Mouse (Mus musculus): ENCODE results near the gene Apba3. TPM values are rescaled to one million over a fixed set of nuclear protein-coding genes. Genes with fewer than 3 reads are reported as not detected.
"Not testable (repeated sequence)": the region's sequence is repeated elsewhere in the genome, so short reads cannot be mapped to it uniquely, and the experiment has no call there.

Apba3 gene
- 100 to 1,000 TPM in 1 of 2 experiments, 10 to 100 TPM in 1; 85.9 to 110 TPM for total RNA-seq (2021)
- long read RNA-seq, experiment 1, transcript Apba3-201 (11 exons, 2,106 nt): major isoform, 47 of 83 reads
- long read RNA-seq, experiment 1, partial matches to known transcripts: 10 of 83 reads
- long read RNA-seq, experiment 1, other reads (novel, unspliced or antisense): 24 of 83 reads
- long read RNA-seq, experiment 2, transcript Apba3-201 (11 exons, 2,106 nt): major isoform, 20 of 38 reads
- long read RNA-seq, experiment 2, partial matches to known transcripts: 7 of 38 reads
- long read RNA-seq, experiment 2, other reads (novel, unspliced or antisense): 11 of 38 reads

GRCm38 (mm10) chr10:81266211-81267105, at the start of gene Apba3, which contains the start of gene Mrpl54:
TSS of gene Apba3 (plus strand) at chr10:81266960.
TSS of gene Mrpl54 (minus strand) at chr10:81266934.
- peak; percentile 98 for DNase-seq

GRCm38 (mm10) chr10:81217267-81217666, 49.5 kb upstream of the Apba3 start:
- DNase-seq: peak in 1 of 2 experiments; percentile 57

GRCm38 (mm10) chr10:81217964-81218363, 48.8 kb upstream of the Apba3 start:
- peak; percentile 61 to 87 for DNase-seq

GRCm38 (mm10) chr10:81221402-81222015, 45.3 kb upstream of the Apba3 start:
- DNase-seq: no peak

- not testable (repeated sequence) for DNase-seq
Observed at GRCm38 (mm10) chr10:81223731-81224130, 43.0 kb upstream of the Apba3 start.

- DNase-seq: no peak
Observed at GRCm38 (mm10) chr10:81229735-81230437, 36.9 kb upstream of the Apba3 start.

- no peak for DNase-seq
Observed at GRCm38 (mm10) chr10:81230438-81231332, 36.1 kb upstream of the Apba3 start, which contains the start of gene Atcay. TSS of gene Atcay (minus strand) at chr10:81230833.

GRCm38 (mm10) chr10:81231436-81231835, 35.3 kb upstream of the Apba3 start:
- no peak for DNase-seq

GRCm38 (mm10) chr10:81232580-81233225, 34.1 kb upstream of the Apba3 start, which contains the start of gene Zfr2:
TSS of gene Zfr2 (plus strand) at chr10:81233155.
- DNase-seq: peak; percentile 84 to 86

- DNase-seq: peak in 1 of 2 experiments; percentile 17
Observed at GRCm38 (mm10) chr10:81233226-81233585, 33.6 kb upstream of the Apba3 start.

- no peak for DNase-seq
Observed at GRCm38 (mm10) chr10:81234206-81234605, 32.6 kb upstream of the Apba3 start.

GRCm38 (mm10) chr10:81236471-81237268, 30.1 kb upstream of the Apba3 start:
- DNase-seq: no peak

- DNase-seq: no peak
Observed at GRCm38 (mm10) chr10:81238618-81239017, 28.1 kb upstream of the Apba3 start.

- DNase-seq: peak in 1 of 2 experiments; percentile 55
Observed at GRCm38 (mm10) chr10:81240876-81241275, 25.9 kb upstream of the Apba3 start.

GRCm38 (mm10) chr10:81242021-81242420, 24.7 kb upstream of the Apba3 start:
- no peak for DNase-seq

GRCm38 (mm10) chr10:81244146-81244545, 22.6 kb upstream of the Apba3 start:
- DNase-seq: no peak

GRCm38 (mm10) chr10:81244595-81244994, 22.2 kb upstream of the Apba3 start:
- DNase-seq: peak; percentile 70 to 85

- DNase-seq: no peak
Observed at GRCm38 (mm10) chr10:81245166-81245565, 21.6 kb upstream of the Apba3 start.

- DNase-seq: no peak
Observed at GRCm38 (mm10) chr10:81247804-81248203, 19.0 kb upstream of the Apba3 start.

All from heart, adult 18-20 months (tissue).